Mouse (Mus musculus): ENCODE data around the gene Impad1.

The Impad1 gene

DNA sequence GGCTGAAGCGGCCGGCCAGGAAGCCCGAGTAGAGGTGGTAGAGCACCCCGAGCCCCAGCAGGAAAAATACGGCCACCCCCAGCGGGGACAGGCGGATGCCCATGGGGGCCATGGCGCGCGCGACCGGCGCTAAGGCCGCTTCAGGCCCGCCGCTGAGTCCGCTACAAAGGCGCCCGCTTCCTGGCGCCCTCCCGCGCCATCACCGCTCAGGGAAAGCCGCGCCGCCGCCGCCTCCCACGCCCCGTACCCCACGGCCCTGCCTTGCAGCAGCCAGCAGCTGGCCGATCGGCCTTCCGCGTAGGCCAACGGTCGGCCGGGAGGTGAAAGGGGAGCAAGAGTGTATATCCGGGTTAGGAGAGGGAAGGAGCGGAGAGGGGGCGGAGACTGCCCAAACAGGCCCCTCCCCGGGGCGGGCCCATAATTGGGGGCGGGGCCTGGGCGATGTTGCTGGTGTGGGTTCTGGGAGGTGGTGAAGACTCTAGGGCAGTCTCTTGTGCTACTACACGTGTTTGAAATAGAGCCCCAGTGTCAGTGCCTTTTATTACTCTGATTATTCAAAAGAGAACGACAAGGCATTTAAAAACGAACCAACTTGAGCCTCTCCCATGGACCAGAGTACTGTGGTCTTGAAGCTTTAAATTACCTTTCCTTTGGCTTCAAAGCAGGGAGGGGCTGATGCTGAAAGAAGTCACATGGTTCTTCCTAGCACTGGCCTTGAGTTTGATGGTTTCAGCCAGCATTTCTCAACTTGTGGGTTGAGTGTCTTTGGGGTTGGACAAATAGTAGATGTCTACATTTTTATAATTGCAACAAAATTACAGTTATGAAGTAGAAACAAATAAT is at the start of gene Impad1:
Gene Impad1, minus strand, starts transcription at position 364 of the 843 bp plus-strand sequence.
- peak; percentile 91 for DNase-seq

DNA sequence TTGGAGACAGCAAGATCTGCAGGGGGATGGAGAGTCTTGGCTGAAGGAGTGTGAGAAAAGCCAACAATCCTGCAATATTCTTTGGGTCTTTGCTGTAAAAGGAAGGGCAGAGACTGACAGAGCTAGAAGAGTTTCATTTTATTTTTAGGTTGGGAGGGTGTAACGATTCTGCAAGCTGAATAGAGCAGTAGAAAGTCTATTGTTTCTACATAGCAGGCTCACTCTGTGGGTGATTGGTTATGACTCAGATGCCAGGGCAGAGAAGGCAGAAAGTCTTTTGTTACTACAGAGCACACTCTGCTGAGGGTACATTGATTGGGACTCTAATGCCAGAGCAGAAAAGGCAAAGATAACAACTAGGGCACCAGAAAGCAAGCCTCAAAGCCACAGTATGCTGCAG is 47.0 kb upstream of the Impad1 start:
- no peak for DNase-seq

DNA sequence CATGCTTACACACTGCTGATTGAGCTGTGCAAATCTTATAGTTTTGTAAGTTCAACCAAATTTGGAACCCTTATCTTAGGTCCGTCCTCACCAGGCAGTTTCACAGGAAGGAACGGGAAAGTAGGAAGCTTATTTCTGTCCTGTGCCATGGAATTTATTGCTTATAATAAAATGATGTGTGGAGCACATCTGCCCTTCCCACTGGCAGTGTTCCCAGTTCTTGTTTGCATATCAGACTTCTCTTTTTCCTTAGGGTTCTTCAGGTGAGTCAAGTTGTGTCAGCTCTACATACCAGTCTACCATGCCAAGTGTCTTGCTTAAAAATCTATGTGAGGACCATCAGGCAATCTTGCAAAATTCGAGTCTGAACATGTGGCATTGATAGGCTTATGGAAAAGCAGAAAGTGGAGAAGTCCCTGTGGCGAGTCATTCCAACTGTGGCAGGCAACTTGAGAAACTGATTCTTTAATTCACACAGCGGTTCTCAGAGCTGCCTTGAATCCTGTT is 40.7 kb upstream of the Impad1 start:
- no peak for DNase-seq

DNA sequence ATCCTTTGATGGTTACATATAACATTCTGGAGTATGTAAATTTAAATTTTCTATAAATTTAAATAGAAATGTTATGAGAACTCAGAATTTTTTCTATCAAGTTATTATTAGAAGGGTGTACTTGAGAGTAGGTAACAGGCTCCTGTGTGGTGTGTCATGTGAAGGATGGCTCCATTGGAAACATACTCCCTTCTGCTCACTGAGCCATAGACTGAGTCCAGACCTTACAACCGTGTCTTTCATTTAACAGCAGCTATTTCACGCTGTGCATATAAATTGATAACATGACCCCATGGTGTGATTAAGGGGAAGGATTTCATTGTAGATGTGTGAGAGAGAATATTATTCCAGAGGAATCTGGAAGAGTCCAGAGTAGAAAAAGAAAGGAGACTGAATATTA is 35.0 kb upstream of the Impad1 start:
- no peak for DNase-seq

DNA sequence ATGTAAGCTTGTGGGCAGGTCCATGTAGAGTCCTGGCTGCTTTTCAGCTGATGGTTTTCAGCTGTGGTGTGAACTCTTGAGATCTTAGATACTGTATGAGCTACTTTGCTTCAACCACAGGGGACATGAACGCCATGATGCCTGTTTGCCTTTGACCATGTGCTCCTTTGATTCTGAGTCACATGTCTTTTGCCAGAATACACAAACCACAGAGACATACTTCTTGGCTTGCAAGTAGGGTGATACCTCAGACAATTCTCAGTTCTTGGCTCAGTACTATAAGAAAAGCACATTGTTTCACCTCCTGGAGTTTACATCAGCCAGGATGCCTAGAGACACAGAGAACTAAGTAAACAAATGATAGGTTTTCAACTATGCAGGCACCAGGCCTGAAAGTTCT is 29.0 kb upstream of the Impad1 start:
- no peak for DNase-seq

DNA sequence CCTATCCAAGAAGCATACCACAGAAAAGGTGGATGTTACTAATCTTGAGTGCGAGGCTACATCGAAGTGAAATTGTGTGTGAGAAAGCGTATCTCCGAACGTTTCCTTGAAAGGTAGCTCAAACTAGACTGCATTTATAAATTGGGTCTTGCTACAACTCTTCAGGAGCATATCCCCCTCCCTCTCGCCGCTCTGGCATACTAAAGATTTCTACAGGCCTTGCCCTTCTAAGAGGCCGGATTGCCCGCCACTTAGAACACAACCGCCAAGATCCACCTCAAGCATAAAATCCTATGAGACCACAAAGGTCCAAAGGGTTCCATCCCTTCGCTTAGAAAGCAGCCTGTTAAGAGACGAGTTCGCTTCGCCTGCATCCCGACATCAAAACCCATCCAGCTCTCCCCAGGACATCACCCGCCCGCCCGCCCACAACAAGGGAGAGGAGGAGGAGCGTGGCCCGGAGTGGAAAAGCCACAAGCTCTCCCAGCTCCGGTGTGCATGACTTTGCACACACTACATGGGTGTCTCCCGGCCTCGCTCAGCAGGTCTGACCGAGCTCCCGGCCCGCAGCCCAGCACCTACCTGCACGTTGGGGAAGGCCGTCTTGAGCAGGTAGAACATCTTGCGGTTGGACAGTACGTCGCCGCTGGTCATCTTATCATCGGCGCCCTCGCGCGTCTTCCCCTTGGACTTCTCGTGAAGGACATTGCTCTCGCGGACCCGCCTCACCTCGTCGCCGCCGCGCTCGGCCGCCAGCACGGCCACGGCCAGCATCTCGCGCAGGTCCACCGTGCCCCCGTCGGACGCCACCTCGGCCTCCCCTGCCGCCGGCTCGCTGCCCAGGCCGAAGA is 789 bp downstream of the Impad1 start:
- DNase-seq, result peak; percentile 15

DNA sequence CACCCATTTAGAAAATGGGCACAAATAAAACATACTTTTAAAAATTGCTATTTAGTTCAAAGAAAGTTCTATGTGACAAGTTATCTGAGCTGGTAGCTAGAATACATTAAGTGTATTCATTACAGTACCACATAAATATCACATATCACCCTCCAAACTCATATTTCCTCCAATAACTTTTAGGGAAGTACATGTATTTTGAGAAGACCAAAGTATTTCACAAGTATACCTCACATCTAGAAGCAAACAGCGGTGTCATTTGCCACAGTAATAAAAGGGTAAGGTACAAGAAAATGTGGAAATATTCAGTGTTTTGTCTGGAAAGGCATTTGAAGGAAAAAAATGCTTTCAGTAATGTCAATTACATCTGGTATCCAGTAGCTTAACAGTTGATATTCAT is 2.0 kb downstream of the Impad1 start:
- no peak for DNase-seq

DNA sequence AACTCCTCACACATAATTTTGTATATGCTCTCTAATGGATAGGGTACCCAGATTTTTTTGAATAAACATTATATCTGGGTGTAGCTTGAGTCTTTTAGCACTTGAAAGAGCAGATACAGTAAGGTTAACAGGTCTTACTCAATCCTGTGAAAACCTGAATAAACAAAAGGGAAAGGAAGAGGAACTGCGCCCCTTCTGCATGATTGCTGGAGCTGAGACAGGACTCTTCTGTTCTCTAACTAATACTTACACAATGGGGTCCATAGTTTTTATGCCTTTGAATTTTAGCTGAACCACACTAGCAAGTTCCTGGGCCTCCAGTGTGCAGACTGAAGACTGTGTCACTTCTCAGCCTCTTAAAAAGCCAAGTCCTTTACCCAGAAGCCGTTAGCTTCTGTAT is 8.0 kb downstream of the Impad1 start:
- DNase-seq, result no peak

DNA sequence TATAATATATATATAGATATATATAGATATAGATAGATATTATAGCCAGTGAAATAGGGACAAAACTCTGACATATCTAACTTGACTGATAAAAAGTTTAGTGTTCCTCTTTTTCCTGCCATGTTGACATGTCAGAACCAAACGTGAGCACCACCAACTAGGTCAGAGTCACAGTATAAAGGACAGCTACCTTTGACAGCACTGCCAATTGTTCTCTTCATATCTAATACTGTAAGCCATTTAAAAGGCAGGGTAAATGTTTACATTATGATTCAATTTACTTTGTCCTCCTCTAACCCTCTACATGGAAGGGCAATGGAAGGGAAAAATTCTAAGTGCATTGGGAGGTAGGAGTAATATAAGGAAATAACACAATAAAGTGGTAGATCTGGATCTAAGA is 8.8 kb downstream of the Impad1 start:
- DNase-seq, result no peak

DNA sequence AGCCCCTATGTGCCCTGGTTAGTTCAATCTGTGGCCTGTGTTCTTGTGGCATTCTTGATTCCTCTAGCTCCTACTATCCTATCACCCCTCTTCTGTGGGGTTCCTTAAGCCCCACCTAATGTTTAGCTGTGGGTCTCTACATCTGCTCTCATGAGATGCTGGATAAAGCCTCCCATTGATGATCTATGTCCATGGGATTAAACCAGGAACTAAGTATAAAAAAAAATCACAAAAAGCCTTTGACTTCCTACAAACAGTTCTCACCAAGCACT is 9.5 kb downstream of the Impad1 start:
- DNase-seq, result no peak

DNA sequence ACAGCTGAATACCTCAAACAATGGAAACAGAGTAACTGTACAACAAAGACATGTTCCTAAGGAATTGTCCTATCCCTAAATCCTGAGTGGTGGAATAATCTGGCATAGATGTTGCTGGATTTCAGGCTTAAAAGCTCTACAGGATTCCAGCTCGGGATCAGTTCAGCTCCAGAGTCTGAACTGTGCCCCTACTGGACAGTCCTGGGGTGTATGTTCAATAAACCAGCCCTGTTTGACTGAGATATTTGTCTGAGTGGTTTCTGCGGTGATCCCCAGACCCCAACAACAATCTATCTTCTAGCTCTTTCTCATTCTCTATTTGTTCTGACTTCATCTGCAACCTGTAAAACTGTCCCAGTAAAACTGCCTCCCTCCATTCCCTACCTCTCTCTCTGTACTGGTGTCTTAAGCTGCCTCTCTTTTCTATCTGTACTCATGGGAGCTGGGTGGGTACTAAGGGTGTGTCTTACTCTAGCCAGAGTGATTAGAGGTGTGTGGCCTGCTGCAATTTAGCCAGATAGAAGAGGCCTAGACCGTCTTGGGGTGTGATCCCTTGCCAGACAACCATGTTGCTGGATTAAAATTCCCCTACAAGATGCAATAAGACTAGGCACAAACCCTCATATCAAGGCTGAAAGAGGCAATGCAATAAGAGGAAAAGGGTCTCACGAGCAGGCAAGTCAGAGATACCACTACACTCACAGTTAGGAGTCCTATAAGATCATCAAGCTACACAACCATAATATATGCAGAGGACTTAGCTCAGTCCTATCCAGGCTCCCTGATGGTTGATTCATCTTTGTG is 10.1 kb downstream of the Impad1 start:
- DNase-seq, result no peak

DNA sequence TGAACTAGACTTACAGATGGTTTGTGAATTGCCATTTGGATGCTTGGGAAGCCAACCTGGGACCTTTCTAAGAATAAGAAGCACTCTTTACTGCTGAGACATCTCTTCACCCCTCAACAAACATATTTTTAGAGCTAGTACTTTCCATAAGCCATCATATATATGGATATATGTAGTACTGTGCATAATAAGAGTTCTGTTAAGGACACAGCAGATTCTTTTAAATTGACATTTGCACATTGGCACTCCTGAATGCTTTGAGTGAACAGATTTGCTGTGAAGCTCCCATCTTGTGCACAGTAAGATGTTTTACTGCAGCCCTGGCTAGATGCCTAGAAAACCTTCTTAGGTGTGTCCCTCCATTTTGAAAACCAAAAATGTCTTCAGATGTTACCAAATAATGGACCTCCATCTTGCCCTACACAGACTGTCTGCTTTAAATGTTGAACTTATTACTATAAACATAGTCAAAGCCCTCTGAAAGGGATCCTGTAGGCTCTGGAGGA is 13.8 kb downstream of the Impad1 start:
- DNase-seq, result no peak

DNA sequence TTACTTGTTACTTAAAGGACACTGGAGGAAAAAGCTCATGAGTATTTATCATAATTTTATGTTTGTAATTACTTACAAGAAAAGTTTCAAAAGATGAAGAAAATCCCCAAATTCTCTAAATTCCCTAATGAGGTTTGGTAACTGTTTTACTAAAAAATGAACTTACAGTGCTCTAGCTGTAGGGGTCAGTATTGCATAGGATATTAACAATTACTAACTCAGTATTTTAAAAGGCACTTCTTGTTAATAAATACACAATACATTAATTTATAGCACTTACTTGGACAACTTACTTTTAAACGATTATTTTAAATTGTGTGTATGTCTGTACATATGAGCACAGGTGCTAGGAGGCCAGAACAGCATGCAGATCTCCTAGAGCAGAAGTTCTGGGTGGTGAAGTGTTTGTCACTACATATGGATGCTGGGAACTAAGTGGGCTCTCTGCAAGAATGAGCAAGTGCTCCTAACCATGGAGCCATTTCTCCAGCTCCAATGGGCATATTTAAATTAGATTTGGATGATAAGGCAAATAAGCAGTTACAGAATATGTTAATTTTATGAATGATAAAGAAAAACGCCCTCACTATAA is 21.5 kb downstream of the Impad1 start:
- no peak for DNase-seq

DNA sequence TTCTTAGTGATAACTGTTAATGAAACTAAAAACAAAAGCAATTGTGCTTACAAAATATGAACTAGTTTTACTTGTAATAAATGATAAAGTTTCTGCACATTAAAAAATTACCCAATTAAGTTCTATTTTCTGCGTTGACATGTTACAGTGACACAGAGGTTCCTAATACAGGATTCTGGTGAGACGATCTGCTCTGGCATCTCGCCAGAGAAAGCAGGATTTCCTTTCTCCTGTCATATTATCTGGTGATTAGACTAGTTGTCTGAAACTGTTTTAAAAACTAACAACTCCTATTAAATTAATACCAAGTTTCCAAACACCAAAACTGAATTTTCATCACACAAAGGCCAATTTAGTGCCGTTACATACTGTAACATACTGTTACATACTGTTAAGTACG is 27.3 kb downstream of the Impad1 start:
- DNase-seq, result no peak

DNA sequence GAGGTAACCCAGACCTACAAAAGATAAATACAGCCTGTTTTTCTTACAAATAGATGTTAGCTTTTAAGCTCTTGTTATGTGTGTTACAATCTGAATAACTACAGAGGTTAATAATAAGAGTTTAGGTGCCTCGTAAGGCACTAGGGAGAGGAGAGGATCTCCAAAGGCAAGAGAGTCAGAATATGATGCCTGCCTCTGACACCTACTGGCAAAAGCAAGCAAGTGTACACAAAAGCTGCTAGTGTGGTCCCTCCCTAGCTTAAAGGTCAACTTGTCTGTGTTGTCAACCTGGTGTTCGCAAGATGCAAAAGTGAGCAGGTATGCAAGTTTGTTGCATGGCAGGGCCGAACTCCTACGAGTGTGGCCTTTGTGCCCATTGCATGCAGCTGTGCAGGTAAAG is 34.8 kb downstream of the Impad1 start:
- no peak for DNase-seq

DNA sequence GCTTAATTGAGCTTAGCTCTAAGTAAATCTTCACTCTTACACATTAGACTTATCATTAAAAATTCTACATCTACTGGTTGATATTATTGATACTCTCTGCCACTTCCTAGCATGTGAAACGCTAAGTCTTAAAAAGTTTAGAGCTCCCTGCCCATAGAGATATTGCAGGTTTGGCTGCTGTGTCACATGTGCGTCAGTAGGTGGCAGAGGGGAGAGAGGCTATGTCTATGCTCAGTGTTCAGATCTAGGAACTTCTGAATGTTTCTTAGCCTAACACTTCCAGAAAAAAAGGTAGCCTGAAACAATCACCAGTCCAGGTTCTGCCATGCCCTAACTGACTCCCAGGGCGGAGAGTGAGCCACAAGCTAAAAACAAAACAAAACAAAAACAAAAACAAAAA is 63.7 kb downstream of the Impad1 start:
- no peak for DNase-seq

DNA sequence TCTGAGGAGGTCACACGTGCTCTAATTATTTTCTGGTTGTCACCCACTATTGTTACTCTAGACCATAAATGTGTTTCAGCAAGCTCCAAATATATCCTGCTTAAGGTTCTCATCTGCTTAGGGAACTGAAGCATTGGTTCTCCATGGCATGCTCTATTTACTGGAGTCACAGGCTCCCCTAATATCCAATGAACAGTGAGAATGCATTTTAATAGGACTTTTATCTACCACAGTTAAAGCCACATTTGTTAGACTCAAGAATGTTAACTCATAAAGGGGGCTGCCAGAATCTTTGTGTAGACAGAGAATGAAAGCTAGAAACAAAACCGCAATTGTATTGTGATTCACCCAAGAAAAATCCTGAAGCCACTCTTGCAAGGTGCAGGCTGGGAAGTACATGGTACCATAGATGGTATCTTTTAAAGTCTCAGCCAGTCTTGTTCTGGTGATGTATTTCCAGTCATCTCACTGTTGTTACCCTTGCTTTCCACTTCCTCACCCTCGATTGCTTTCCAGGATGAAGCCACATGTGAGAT is 66.8 kb downstream of the Impad1 start:
- no peak for DNase-seq

DNA sequence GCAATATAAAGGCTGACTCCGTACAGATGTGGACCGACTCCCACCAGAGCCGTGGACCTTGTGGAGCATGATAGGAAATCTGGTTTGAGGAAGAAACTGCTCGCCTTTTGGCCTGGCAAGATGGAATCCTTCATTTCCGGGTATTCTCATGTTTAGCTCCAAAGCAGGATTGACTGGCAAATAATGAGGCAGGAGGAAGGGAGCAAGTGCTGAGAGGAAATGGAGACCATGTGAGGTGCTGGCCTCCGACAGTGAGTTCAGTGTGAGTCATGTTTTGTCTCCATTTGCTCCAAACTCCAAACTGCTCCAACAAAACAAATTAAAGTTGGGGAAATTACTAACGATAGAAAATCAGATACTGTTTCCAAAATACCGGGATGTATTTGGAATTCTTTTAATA is 69.3 kb downstream of the Impad1 start:
- no peak for DNase-seq

DNA sequence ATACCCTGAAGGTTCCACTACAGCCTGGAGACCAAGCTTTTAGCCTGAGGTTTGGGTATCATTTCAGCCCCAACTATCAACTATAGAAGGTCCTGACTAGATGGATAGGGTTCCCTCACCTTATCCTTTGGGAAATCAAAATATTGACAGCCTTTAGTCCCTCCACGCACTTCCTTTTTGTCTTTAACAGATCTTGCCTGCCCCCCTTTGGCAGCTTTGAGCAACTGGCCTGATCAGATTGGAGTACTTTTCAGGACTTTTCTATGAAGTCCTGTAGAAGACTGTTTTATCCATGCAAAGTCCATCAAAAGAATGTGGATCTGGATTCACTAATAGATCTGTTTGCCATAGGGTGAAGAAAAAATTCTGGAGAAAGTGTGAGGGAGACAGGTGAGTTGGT is 71.1 kb downstream of the Impad1 start:
- DNase-seq, result no peak

DNA sequence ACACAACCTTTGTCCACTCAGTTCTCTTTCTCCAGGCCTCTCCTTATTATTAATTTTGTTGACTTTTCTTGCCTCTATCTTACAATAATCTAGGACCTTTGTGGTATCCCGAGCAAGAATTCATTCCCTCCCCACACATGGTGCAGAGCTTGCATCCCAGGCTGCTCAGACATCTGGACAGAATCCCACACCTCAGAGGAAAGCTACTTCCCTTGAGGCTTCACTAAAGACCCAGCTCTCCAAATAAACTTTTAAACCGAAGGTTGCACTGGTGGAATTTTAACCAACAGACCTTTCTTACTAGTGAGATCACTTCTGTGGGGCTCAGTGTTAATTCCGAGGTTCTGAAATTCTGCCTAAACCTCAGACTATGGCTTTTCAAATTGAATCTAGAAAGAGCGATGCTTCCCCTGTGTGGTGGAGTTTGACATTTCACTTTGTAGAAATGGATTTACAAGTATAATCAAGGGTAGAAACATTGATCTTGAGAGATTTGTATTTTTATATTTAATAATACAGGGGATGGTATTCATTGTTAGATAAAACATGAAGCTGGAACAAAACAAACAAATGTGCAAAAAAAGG is 75.3 kb downstream of the Impad1 start:
- no peak for DNase-seq
